Mouse (Mus musculus) thymus, adult 2 months (tissue): ENCODE results near the gene C2cd3. TPM values are rescaled to one million over a fixed set of nuclear protein-coding genes. Genes with fewer than 3 reads are reported as not detected.

Experiments used
- DNase-seq: peaks from one replicate; pipeline ENCODE4 v3.0.0; 2021
- H3K27ac ChIP-seq: fragments of 200-500 bp; 2 replicates; pipeline ENCODE4 v1.5.1; 2012; ENCODE audit warnings: low read length, control low read depth; ENCODE audit not compliant: control insufficient read depth, insufficient read depth
- H3K27me3 ChIP-seq: fragments of 200-500 bp; 2 replicates; pipeline ENCODE4 v1.6.1; 2012; ENCODE audit warnings: mild to moderate bottlenecking, low read length, moderate library complexity, mixed read lengths; ENCODE audit not compliant: control insufficient read depth, insufficient read depth
- H3K36me3 ChIP-seq: fragments of 200-500 bp; 2 replicates; pipeline ENCODE4 v1.6.1; 2012; ENCODE audit warnings: mild to moderate bottlenecking, low read length, moderate library complexity; ENCODE audit not compliant: control insufficient read depth, insufficient read depth
- H3K4me1 ChIP-seq: fragments of 200-500 bp; replicated peaks from 2 replicates; pipeline ENCODE4 v1.6.1; 2012; ENCODE audit warnings: low read length; ENCODE audit not compliant: control insufficient read depth, insufficient read depth
- H3K4me3 ChIP-seq: fragments of 200-500 bp; 2 replicates; pipeline ENCODE4 v1.5.1; 2012; ENCODE audit warnings: mild to moderate bottlenecking, low read length, control low read depth, moderate library complexity; ENCODE audit not compliant: control insufficient read depth, insufficient read depth
- CTCF ChIP-seq: fragments of 200-500 bp; IDR thresholded peaks from 2 replicates; pipeline ENCODE4 v1.5.1; 2012; ENCODE audit warnings: mild to moderate bottlenecking, control low read depth, low read length, moderate library complexity, borderline replicate concordance; ENCODE audit not compliant: control insufficient read depth, poor library complexity, insufficient read depth; ENCODE audit errors: extremely low read depth
- POLR2A ChIP-seq: fragments of 200-500 bp; IDR thresholded peaks from 2 replicates; pipeline ENCODE4 v1.6.1; 2012; ENCODE audit warnings: mild to moderate bottlenecking, low read length, control low read depth, moderate library complexity; ENCODE audit not compliant: control insufficient read depth, poor library complexity, insufficient read depth; ENCODE audit errors: extremely low read depth
- WGBS: fragments of 180-500 bp; shearing (Covaris S2); methylation state at CpG from one replicate; pipeline ENCODE4 v1.1.7; 2018; 5-methylcytosine and 5-hydroxymethylcytosine counted together
- polyA plus RNA-seq: library from polyadenylated mRNA; depleted of rRNA; stranded (reverse); fragments of >200 nt; gene quantifications from 2 replicates; pipeline ENCODE4 v1.2.3, GENCODE M21; 2012

Gene C2cd3
- polyA plus RNA-seq, 1 experiment = 52.2 TPM

DNA sequence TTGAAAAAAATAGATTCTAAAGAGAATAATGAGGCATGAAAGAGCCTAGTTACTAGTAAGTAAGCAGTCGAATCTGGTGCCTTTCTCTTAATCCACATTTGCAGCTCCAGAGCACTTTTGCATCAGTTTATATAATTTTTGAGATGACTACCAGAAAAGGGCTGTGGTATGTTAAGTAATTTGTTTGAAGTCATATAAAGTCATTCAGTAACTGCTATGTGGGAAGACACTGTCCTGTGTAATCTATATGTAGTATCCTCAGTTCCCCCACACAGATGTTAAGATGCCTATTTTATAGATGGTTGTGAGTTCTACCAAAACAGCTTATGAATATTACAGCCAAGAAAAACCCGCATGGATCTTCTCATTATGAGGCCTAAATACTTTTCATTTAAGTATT lies 6.2 kb downstream of the C2cd3 start:
- H3K36me3 ChIP-seq = peaks cover 39% of the 10 kb centered on the region
- DNase-seq = no peak
- H3K4me3 ChIP-seq = no peak overlapping the region
- no peaks in the 10 kb centered on the region for H3K4me1 ChIP-seq
- no peak overlapping the region for H3K27ac ChIP-seq
- TF ChIP-seq POLR2A = no peak
- TF ChIP-seq CTCF = no peak
- H3K27me3 ChIP-seq = no peaks in the 10 kb centered on the region
- WGBS = 94% methylated on average over 2 of the region's 2 CpGs

DNA sequence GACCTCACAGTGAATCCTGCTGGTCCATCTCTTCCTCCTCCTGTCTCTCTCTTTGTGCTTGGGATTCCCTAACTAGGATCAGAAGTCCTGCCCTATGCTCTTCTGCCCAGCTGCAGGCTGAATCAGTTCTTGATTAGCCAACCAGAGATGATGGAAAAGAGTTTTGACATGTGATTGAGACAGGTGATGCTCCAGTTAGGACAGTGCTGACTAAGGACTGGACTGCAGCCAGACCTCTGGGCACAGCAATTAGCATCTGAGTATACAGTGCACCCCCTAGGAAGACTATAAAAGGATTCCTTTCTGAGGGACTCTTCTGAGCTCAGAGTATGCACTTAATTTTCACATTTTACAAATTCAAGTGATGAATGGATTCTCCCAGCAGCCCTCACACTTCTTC lies 9.1 kb downstream of the C2cd3 start:
- no peak overlapping the region for H3K27ac ChIP-seq
- DNase-seq = no peak
- no peak overlapping the region for H3K4me3 ChIP-seq
- no peaks in the 10 kb centered on the region for H3K4me1 ChIP-seq
- peaks cover 36% of the 10 kb centered on the region for H3K36me3 ChIP-seq
- no peaks in the 10 kb centered on the region for H3K27me3 ChIP-seq
- TF ChIP-seq POLR2A (no peak), CTCF (no peak)

DNA sequence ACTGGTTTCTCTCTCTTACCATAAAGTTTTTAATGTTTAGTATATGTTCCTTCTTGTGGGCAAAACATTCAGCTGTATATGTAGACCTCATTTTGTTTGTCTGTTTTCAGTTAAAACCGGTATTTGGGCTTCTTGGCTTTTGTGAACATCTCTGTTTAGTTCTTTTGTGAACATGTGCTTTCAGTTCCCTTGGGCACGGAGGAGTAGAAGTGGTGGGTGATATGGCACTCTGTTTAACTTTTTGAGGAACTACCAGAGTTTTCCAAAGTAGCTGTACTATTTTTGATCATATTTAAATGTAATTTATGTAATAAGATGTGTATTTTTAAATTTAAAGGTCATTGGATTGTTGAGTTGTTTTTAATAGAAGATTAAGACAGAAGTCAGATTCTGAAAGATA lies 11.2 kb downstream of the C2cd3 start:
- TF ChIP-seq CTCF (no peak), POLR2A (no peak)
- DNase-seq = no peak
- 68% methylated on average over 2 of the region's 2 CpGs for WGBS

DNA sequence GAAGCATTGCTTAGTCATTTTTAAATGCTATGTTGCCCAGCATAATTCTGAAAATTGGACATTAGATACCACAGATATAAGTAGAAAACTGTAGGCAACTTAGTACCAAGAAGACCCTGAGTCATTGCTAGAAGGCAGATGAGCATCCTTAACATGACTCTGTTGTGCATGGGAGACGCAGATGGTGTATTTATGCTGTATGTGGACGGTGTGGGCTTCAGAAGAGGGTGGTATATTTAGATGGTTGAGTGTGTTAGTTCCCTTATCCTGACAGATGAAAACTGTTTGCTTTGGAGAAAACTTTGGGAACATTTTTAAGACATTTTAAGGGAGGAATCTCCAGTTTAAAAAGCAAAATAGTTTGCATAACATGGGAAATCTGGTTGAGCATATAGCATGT lies 16.1 kb downstream of the C2cd3 start:
- DNase-seq = no peak
- Histone ChIP-seq H3K4me1 (no peaks in the 10 kb centered on the region), H3K4me3 (no peak overlapping the region), H3K27ac (no peak overlapping the region), H3K36me3 (peaks cover 32% of the 10 kb centered on the region), H3K27me3 (no peaks in the 10 kb centered on the region)
- WGBS = 100% methylated on average over 2 of the region's 2 CpGs
- no peak for TF ChIP-seq POLR2A
- no peak for TF ChIP-seq CTCF

More for the DNA sequence above, 11.2 kb downstream of the C2cd3 start:
- H3K4me3 ChIP-seq = no peak overlapping the region
- H3K27me3 ChIP-seq = no peaks in the 10 kb centered on the region
- peaks cover 30% of the 10 kb centered on the region for H3K36me3 ChIP-seq
- H3K4me1 ChIP-seq = no peaks in the 10 kb centered on the region
- no peak overlapping the region for H3K27ac ChIP-seq

DNA sequence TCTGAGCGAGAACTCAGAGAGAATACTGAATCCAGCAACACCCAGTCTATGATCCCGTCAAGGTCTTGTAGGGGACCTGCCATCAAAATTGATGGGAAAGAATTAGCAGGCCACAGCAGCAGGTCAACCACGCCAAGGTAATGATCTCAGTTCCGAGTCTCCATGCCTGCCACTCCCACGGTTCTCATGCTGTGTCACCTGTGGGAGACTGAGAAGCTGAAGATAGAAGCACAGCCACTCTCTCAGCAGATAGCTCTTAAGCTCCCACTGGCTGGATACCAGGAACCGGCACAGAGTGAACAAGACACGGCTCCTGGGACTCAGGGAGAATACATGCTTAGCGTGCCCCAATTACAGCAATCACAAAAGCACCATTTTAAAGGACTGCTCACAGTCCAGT lies 18.1 kb downstream of the C2cd3 start:
- Histone ChIP-seq H3K27me3 (no peaks in the 10 kb centered on the region), H3K4me1 (no peaks in the 10 kb centered on the region), H3K4me3 (no peak overlapping the region), H3K27ac (no peak overlapping the region), H3K36me3 (peaks cover 42% of the 10 kb centered on the region)
- WGBS = 97% methylated on average over 8 of the region's 8 CpGs
- TF ChIP-seq POLR2A (no peak), CTCF (no peak)
- DNase-seq = no peak

DNA sequence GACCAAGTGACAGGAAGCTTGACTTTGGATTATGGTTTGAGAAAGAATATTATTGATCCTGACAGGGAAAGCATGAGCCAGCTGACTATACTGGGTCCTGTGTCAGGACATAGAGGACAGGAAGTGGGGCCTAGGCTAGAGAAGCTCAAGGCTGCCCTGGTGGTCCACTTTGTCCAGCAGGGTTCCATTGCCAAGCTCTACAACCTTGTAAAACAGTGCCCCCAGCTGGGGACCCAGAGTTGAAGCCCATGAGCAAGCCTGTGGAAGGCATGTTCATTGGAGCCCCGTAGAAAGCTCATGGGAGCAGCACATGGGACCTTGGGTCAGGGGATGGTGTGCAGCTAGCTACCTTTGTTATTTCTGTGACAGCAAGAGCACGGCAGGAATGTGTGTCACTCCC lies 20.2 kb downstream of the C2cd3 start:
- peak; percentile 5 for DNase-seq
- no peak overlapping the region for H3K4me3 ChIP-seq
- 98% methylated on average over 2 of the region's 2 CpGs for WGBS
- H3K27ac ChIP-seq = no peak overlapping the region
- no peaks in the 10 kb centered on the region for H3K27me3 ChIP-seq
- no peak for TF ChIP-seq CTCF
- TF ChIP-seq POLR2A = no peak
- no peaks in the 10 kb centered on the region for H3K4me1 ChIP-seq
- peaks cover 57% of the 10 kb centered on the region for H3K36me3 ChIP-seq

DNA sequence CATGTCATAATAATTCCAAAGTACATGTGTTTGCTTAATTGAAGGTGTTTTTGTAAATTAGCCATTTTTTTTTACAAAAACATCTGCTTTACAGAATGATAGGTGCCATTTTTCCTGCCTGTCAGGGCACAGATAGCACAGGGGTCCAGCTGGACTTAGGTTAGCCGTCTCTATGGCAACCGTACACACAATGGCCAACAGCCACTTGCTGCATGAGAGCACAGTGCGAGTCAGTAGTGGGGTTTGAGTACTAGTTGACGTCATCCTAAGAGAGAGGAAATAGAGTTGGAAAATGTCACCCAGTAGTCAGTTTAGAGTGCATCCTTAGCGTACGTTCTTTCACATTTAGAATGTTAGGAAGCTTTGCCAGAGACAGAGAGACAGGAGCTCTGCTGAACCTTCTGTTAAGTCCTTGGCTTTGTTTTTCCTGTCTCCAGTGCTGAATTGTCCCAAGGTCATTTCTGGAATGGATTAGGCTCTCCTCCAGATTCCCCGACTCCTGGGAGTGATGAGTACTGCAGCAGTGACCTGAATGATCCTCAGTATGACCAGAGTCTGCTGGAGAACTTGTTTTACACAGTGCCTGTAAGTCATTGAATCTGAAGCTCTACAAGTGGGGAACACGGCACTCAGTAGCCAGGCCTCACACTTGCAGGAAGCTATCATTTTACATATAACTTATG lies 27.3 kb downstream of the C2cd3 start:
- no peak for DNase-seq
- 94% methylated on average over 8 of the region's 8 CpGs for WGBS
- Histone ChIP-seq H3K27me3 (no peaks in the 10 kb centered on the region), H3K27ac (no peak overlapping the region), H3K4me3 (no peak overlapping the region), H3K4me1 (no peaks in the 10 kb centered on the region), H3K36me3 (peaks cover 59% of the 10 kb centered on the region)
- TF ChIP-seq CTCF = no peak
- TF ChIP-seq POLR2A = no peak
